Mouse (Mus musculus) megakaryocyte, embryonic 14.5 days (primary cell): ENCODE measurements at regions not wholly inside any gene's neighbourhood (a gene's known extent, or its start where the extent isn't known, plus 50 kb on each side); places are given as distances from the start of the nearest gene placed in this dataset.
A peak's percentile ranks its signal among the peaks of the same experiment; 100 is the strongest.

Experiments
- H3K27me3 ChIP-seq: replicated peaks from 2 replicates; pipeline ENCODE3; 2012; ENCODE audit warnings: inconsistent platforms
- H3K36me3 ChIP-seq: replicated peaks from 2 replicates; pipeline ENCODE3; 2012; ENCODE audit warnings: low read length, inconsistent platforms, mixed read lengths
- H3K4me1 ChIP-seq: 2 replicates; pipeline ENCODE4 v1.6.1; 2012; ENCODE audit warnings: inconsistent platforms
- H3K4me3 ChIP-seq: replicated peaks from 2 replicates; pipeline ENCODE3; 2012; ENCODE audit warnings: moderate library complexity, mild to moderate bottlenecking, inconsistent platforms
- H3K9me3 ChIP-seq: 2 replicates; pipeline ENCODE4 v1.6.1; 2012; ENCODE audit warnings: inconsistent platforms
- FLI1 ChIP-seq: IDR thresholded peaks from 2 replicates; pipeline ENCODE4 v1.6.1; 2012; ENCODE audit warnings: low read length, inconsistent platforms, mixed read lengths
- GATA1 ChIP-seq: IDR thresholded peaks from 3 replicates; pipeline ENCODE4 v1.6.1; 2012; ENCODE audit warnings: mixed read lengths, low read length, inconsistent platforms, borderline replicate concordance

- peaks cover 3% of the 10 kb centered on the region; the same call in 1 of the 2 replicates for H3K9me3 ChIP-seq
- peak overlapping the region; percentile 38 for H3K4me3 ChIP-seq
- no peaks in the 10 kb centered on the region for H3K36me3 ChIP-seq
- no peak for TF ChIP-seq GATA1
- no peak for TF ChIP-seq FLI1
- H3K4me1 ChIP-seq = peaks cover 8% of the 10 kb centered on the region
- H3K27me3 ChIP-seq = peaks cover 2% of the 10 kb centered on the region
These were observed 611.9 kb upstream of the Nrp1 start for GRCm38 (mm10) chr8:127746456-127746855.

GRCm38 (mm10) chr8:127752871-127753270, 605.5 kb upstream of the Nrp1 start:
- Histone ChIP-seq H3K9me3 (no peaks in the 10 kb centered on the region), H3K4me3 (no peak overlapping the region), H3K4me1 (no peaks in the 10 kb centered on the region), H3K27me3 (peaks cover 9% of the 10 kb centered on the region), H3K36me3 (no peaks in the 10 kb centered on the region)
- TF ChIP-seq GATA1 (no peak), FLI1 (no peak)

DNA sequence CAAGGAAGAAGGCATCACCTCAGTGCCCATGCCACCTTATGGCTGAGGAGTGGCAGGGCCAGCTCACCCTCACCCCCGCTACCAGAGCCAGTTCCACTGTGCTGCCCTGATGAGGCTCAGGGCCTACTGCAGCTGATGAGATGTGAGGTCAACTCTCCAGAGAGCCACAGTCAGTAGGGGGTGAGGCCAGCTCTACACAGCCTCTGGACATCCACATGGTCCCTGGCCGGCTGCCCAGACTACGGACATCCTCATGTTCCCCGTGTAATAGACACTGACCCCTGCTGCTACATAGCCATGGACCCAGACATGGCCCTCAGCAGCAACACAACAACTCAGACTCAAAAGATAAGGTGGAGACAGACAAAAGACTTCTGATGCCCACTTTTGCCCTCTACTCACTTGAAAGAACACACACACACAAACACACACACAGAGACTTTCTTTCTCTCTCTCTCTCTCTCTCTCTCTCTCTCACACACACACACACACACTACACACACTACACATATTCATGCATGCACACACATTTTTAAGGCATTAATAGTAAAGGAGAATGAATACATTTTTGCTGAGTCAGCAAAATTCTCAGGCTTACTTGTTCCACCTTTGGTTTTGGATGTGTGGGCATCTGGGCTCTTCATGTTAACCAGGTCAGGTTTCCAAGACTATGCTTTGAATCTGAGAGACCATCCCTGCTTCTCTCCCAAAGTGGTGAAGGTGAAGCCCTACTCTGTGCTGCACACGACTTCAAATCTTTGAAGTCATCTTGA, 604.4 kb upstream of the Nrp1 start:
- Histone ChIP-seq H3K27me3 (peaks cover 9% of the 10 kb centered on the region), H3K9me3 (no peaks in the 10 kb centered on the region), H3K4me1 (no peaks in the 10 kb centered on the region), H3K4me3 (no peak overlapping the region), H3K36me3 (no peaks in the 10 kb centered on the region)
- TF ChIP-seq FLI1 = no peak
- TF ChIP-seq GATA1 = no peak

GRCm38 (mm10) chr8:127757396-127757795, 601.0 kb upstream of the Nrp1 start:
- Histone ChIP-seq H3K4me3 (no peak overlapping the region), H3K27me3 (peaks cover 7% of the 10 kb centered on the region), H3K36me3 (no peaks in the 10 kb centered on the region), H3K4me1 (no peaks in the 10 kb centered on the region), H3K9me3 (no peaks in the 10 kb centered on the region)
- TF ChIP-seq FLI1 (no peak), GATA1 (no peak)

DNA sequence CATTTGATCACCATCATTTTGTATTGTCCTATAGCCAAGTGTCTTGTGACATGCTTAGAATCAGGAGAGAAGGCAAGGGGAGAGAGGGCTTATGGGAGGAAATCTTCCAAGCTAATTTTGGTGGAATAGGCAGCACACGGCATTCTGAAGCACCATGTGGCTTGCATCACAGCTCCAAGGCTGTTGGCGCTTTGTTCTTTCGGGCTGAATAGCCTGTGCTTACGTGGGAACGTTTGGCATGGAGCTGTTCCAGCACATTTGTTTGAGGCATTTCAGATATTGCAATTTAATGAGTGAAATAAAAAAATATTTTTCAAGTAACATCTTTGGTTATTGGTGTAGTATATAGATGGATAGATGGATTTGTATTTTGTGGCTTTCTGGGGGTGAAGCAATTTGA, 598.5 kb upstream of the Nrp1 start:
- Histone ChIP-seq H3K36me3 (no peaks in the 10 kb centered on the region), H3K4me1 (no peaks in the 10 kb centered on the region), H3K9me3 (no peaks in the 10 kb centered on the region), H3K27me3 (no peaks in the 10 kb centered on the region), H3K4me3 (no peak overlapping the region)
- TF ChIP-seq FLI1 = no peak
- TF ChIP-seq GATA1 = no peak

DNA sequence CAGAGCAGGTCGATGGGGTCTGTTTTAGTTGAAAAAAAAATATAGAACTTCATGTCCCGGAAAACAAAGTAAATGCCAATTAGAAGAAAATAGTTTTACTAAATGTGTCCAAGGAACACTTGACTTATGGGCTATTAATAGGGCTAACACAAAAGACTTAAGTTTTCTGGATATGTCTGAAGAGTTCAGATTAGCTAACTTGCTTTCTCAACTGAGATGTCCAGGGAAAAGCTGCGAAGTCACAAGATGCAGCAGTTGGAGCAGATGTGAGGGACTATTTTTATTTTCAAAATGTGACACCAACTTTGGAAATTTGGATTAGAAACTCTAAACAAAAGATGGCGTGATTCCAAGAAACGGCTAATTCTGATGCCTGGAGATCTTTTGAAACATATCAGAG, 593.2 kb upstream of the Nrp1 start:
- no peaks in the 10 kb centered on the region for H3K36me3 ChIP-seq
- no peak overlapping the region for H3K4me3 ChIP-seq
- no peaks in the 10 kb centered on the region for H3K9me3 ChIP-seq
- H3K27me3 ChIP-seq = no peaks in the 10 kb centered on the region
- H3K4me1 ChIP-seq = no peaks in the 10 kb centered on the region
- TF ChIP-seq GATA1 (no peak), FLI1 (no peak)

GRCm38 (mm10) chr8:127768311-127768710, 590.1 kb upstream of the Nrp1 start:
- Histone ChIP-seq H3K27me3 (peaks cover 2% of the 10 kb centered on the region), H3K4me3 (no peak overlapping the region), H3K9me3 (peaks cover 3% of the 10 kb centered on the region; the same call in 1 of the 2 replicates), H3K4me1 (no peaks in the 10 kb centered on the region; the same call in 1 of the 2 replicates), H3K36me3 (no peaks in the 10 kb centered on the region)
- TF ChIP-seq GATA1 (no peak), FLI1 (no peak)

DNA sequence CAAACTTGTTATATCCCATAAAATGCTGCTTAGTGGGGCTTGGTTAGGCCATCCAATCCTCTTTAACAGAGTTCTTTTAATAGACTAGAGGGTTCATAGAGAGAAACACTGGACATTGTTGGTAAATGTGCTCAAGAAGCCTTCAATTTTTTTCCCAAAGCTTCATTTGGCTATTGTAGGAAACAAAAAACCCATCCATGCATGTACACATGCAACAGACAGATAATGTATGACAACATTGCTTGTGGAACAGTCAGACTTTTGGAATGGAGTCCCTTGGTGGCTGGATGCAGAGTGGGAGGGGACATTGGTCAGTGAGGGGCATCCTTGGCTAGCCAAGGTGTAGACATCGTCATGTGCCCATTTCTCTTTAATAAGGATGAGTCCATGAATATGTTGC, 588.8 kb upstream of the Nrp1 start:
- Histone ChIP-seq H3K4me1 (no peaks in the 10 kb centered on the region; the same call in 1 of the 2 replicates), H3K36me3 (no peaks in the 10 kb centered on the region), H3K9me3 (peaks cover 3% of the 10 kb centered on the region; the same call in 1 of the 2 replicates), H3K27me3 (peaks cover 2% of the 10 kb centered on the region), H3K4me3 (no peak overlapping the region)
- no peak for TF ChIP-seq FLI1
- TF ChIP-seq GATA1 = no peak

DNA sequence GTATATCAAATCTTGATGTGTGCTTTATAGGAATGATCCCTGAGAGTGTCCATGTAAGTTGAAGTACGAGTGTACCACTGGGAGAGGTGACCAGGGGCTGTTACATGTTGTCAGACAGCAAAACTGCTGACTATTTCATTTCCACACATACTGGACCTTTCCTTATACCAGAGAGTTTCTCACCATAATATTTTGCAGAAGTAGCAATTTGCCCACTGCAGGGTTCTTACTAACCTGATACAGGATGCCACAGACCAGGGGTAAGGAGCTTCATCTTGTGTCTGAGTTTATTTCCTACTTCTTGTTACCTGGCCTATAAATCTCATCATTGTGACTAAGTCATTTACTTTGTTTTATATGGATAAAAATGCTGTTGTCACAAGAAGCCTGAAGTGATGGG, 586.6 kb upstream of the Nrp1 start:
- Histone ChIP-seq H3K4me3 (no peak overlapping the region), H3K36me3 (no peaks in the 10 kb centered on the region), H3K27me3 (peaks cover 2% of the 10 kb centered on the region), H3K4me1 (no peaks in the 10 kb centered on the region; the same call in 1 of the 2 replicates), H3K9me3 (peaks cover 3% of the 10 kb centered on the region; the same call in 1 of the 2 replicates)
- TF ChIP-seq GATA1 = no peak
- TF ChIP-seq FLI1 = no peak

GRCm38 (mm10) chr8:127772415-127772814, 586.0 kb upstream of the Nrp1 start:
- Histone ChIP-seq H3K36me3 (no peaks in the 10 kb centered on the region), H3K27me3 (peaks cover 2% of the 10 kb centered on the region), H3K9me3 (peaks cover 3% of the 10 kb centered on the region; the same call in 1 of the 2 replicates), H3K4me1 (no peaks in the 10 kb centered on the region; the same call in 1 of the 2 replicates), H3K4me3 (no peak overlapping the region)
- TF ChIP-seq GATA1 (no peak), FLI1 (no peak)
